Mouse (Mus musculus): ENCODE results near the gene Tepsin. TPM values are rescaled to one million over a fixed set of nuclear protein-coding genes. Genes with fewer than 3 reads are reported as not detected.

Tepsin gene
- 17.3 and 20.9 TPM in 2 replicates for polyA plus RNA-seq (2016; fragmentation: Nextera tagmentation; extraction: Ambion mirVana)

GRCm38 (mm10) chr11:120098588-120099511 is at the start of gene Tepsin, which contains the start of gene Ndufaf8:
Gene Tepsin (minus strand): TSS chr11:120098731.
Gene Ndufaf8 (plus strand): TSS chr11:120098928.
- Histone ChIP-seq H3K4me1 (peaks cover 29% of the 10 kb centered on the region), H3K9ac (peak within 1 kb of the TSS; percentile 84), H3K27me3 (no peaks in the 10 kb centered on the region), H3K4me3 (replicated peaks) (peak within 1 kb of the TSS; percentile 88), H3K4me2 (peak within 1 kb of the TSS; percentile 95), H3K27ac (peak within 1 kb of the TSS; percentile 91), H3K9me3 (no peaks in the 10 kb centered on the region), H3K36me3 (replicated peaks) (peaks cover 37% of the 10 kb centered on the region)
- ATAC-seq (ENCODE audit: low FRiP score): peak; percentile 99
- WGBS: under 1% methylated on average over 77 of the region's 77 CpGs

- H3K27ac ChIP-seq: no peak overlapping the region
Measured at GRCm38 (mm10) chr11:120143708-120144497, 45.4 kb upstream of the Tepsin start.

GRCm38 (mm10) chr11:120142601-120143051 is 44.1 kb upstream of the Tepsin start:
- 86% methylated on average over 3 of the region's 3 CpGs for WGBS
- Histone ChIP-seq H3K27ac (no peak overlapping the region), H3K4me3 (replicated peaks) (no peak overlapping the region), H3K9ac (peak overlapping the region; percentile 21; the same call in 1 of the 2 replicates), H3K27me3 (no peaks in the 10 kb centered on the region), H3K4me1 (peaks cover 2% of the 10 kb centered on the region), H3K4me2 (no peak overlapping the region), H3K9me3 (no peaks in the 10 kb centered on the region), H3K36me3 (replicated peaks) (peaks cover 19% of the 10 kb centered on the region)
- no peak for ATAC-seq (ENCODE audit: low FRiP score)

More at GRCm38 (mm10) chr11:120143708-120144497, 45.4 kb upstream of the Tepsin start:
- no peak overlapping the region for H3K4me3 ChIP-seq (replicated peaks)
- no peaks in the 10 kb centered on the region for H3K9me3 ChIP-seq
- 84% methylated on average over 13 of the region's 13 CpGs for WGBS
- no peak for ATAC-seq (ENCODE audit: low FRiP score)
- H3K9ac ChIP-seq: no peak overlapping the region
- peaks cover 13% of the 10 kb centered on the region for H3K36me3 ChIP-seq (replicated peaks)
- no peaks in the 10 kb centered on the region for H3K27me3 ChIP-seq
- peaks cover 2% of the 10 kb centered on the region for H3K4me1 ChIP-seq
- no peak overlapping the region for H3K4me2 ChIP-seq

GRCm38 (mm10) chr11:120140255-120140654 is 41.7 kb upstream of the Tepsin start:
- Histone ChIP-seq H3K4me2 (no peak overlapping the region), H3K9ac (no peak overlapping the region), H3K9me3 (no peaks in the 10 kb centered on the region), H3K4me3 (replicated peaks) (no peak overlapping the region), H3K27me3 (no peaks in the 10 kb centered on the region), H3K4me1 (peaks cover 15% of the 10 kb centered on the region), H3K27ac (no peak overlapping the region), H3K36me3 (replicated peaks) (peaks cover 28% of the 10 kb centered on the region)
- no peak for ATAC-seq (ENCODE audit: low FRiP score)
- WGBS: 81% methylated on average over 6 of the region's 6 CpGs

GRCm38 (mm10) chr11:120139309-120139731 is 40.8 kb upstream of the Tepsin start:
- Histone ChIP-seq H3K27ac (no peak overlapping the region), H3K36me3 (replicated peaks) (peaks cover 36% of the 10 kb centered on the region), H3K4me1 (peaks cover 13% of the 10 kb centered on the region), H3K9me3 (no peaks in the 10 kb centered on the region), H3K27me3 (no peaks in the 10 kb centered on the region), H3K4me3 (replicated peaks) (no peak overlapping the region), H3K9ac (no peak overlapping the region), H3K4me2 (no peak overlapping the region)
- ATAC-seq (ENCODE audit: low FRiP score): no peak
- 92% methylated on average over 10 of the region's 10 CpGs for WGBS

GRCm38 (mm10) chr11:120137625-120138004 is 39.1 kb upstream of the Tepsin start:
- Histone ChIP-seq H3K9me3 (no peaks in the 10 kb centered on the region), H3K4me2 (no peak overlapping the region), H3K27ac (no peak overlapping the region), H3K9ac (0 out of 2 replicates have a peak overlapping the region, but pooled peaks have one; percentile 5), H3K4me1 (peaks cover 13% of the 10 kb centered on the region), H3K36me3 (replicated peaks) (peaks cover 41% of the 10 kb centered on the region), H3K27me3 (no peaks in the 10 kb centered on the region), H3K4me3 (replicated peaks) (no peak overlapping the region)
- 53% methylated on average over 5 of the region's 5 CpGs for WGBS
- ATAC-seq (ENCODE audit: low FRiP score): no peak

- Histone ChIP-seq H3K4me1 (peaks cover 13% of the 10 kb centered on the region), H3K36me3 (replicated peaks) (peaks cover 47% of the 10 kb centered on the region), H3K9ac (no peak overlapping the region), H3K27ac (no peak overlapping the region), H3K27me3 (no peaks in the 10 kb centered on the region), H3K4me3 (replicated peaks) (no peak overlapping the region), H3K9me3 (no peaks in the 10 kb centered on the region), H3K4me2 (no peak overlapping the region)
- ATAC-seq (ENCODE audit: low FRiP score): no peak
- WGBS: 78% methylated on average over 23 of the region's 23 CpGs
Measured at GRCm38 (mm10) chr11:120136796-120137624, 38.5 kb upstream of the Tepsin start.

GRCm38 (mm10) chr11:120136195-120136594 is 37.7 kb upstream of the Tepsin start:
- Histone ChIP-seq H3K9me3 (no peaks in the 10 kb centered on the region), H3K27ac (no peak overlapping the region), H3K4me2 (no peak overlapping the region), H3K36me3 (replicated peaks) (peaks cover 55% of the 10 kb centered on the region), H3K4me1 (peaks cover 13% of the 10 kb centered on the region), H3K9ac (no peak overlapping the region), H3K27me3 (no peaks in the 10 kb centered on the region), H3K4me3 (replicated peaks) (no peak overlapping the region)
- ATAC-seq (ENCODE audit: low FRiP score): no peak
- WGBS: 89% methylated on average over 8 of the region's 8 CpGs

- ATAC-seq (ENCODE audit: low FRiP score): no peak
- Histone ChIP-seq H3K36me3 (replicated peaks) (peaks cover 65% of the 10 kb centered on the region), H3K4me2 (no peak overlapping the region), H3K27me3 (no peaks in the 10 kb centered on the region), H3K4me1 (peaks cover 13% of the 10 kb centered on the region), H3K9me3 (no peaks in the 10 kb centered on the region), H3K9ac (no peak overlapping the region), H3K27ac (no peak overlapping the region), H3K4me3 (replicated peaks) (no peak overlapping the region)
- 95% methylated on average over 9 of the region's 9 CpGs for WGBS
Measured at GRCm38 (mm10) chr11:120134847-120135530, 36.5 kb upstream of the Tepsin start.

- H3K9me3 ChIP-seq: no peaks in the 10 kb centered on the region
- H3K36me3 ChIP-seq (replicated peaks): peaks cover 68% of the 10 kb centered on the region
Measured at GRCm38 (mm10) chr11:120134148-120134547, 35.6 kb upstream of the Tepsin start.

GRCm38 (mm10) chr11:120129281-120129680 is 30.8 kb upstream of the Tepsin start:
- Histone ChIP-seq H3K4me3 (replicated peaks) (no peak overlapping the region), H3K27ac (no peak overlapping the region), H3K27me3 (no peaks in the 10 kb centered on the region), H3K9me3 (no peaks in the 10 kb centered on the region), H3K4me2 (no peak overlapping the region), H3K9ac (no peak overlapping the region), H3K36me3 (replicated peaks) (peaks cover 66% of the 10 kb centered on the region), H3K4me1 (no peaks in the 10 kb centered on the region)
- ATAC-seq (ENCODE audit: low FRiP score): no peak
- WGBS: 75% methylated on average over 7 of the region's 7 CpGs

More at GRCm38 (mm10) chr11:120134148-120134547, 35.6 kb upstream of the Tepsin start:
- no peak overlapping the region for H3K4me3 ChIP-seq (replicated peaks)
- H3K27me3 ChIP-seq: no peaks in the 10 kb centered on the region
- no peak overlapping the region for H3K9ac ChIP-seq
- WGBS: 93% methylated on average over 5 of the region's 5 CpGs
- H3K27ac ChIP-seq: no peak overlapping the region
- ATAC-seq (ENCODE audit: low FRiP score): no peak
- no peak overlapping the region for H3K4me2 ChIP-seq
- H3K4me1 ChIP-seq: peaks cover 13% of the 10 kb centered on the region

Measured in forebrain, embryonic 12.5 days (tissue).